Mouse (Mus musculus) left cerebral cortex, postnatal 25 days (tissue): ENCODE results near the gene Nemf. TPM values are rescaled to one million over a fixed set of nuclear protein-coding genes. Genes with fewer than 3 reads are reported as not detected.
A peak's percentile ranks its signal among the peaks of the same experiment; 100 is the strongest.

Experiments used
- DNase-seq, 2 experiments: peaks; one replicate each; pipeline ENCODE4 v3.0.0; 2022; ENCODE audit warnings: low spot score in 2 of 2, mixed read lengths in 1 of 2
- intact Hi-C: fragments of 180-260 bp; cut with DNase I; formaldehyde crosslinking; loops from one replicate; pipeline ENCODE4 v1.15.1; 2025
- microRNA-seq, 2 experiments: library from miRNA; unstranded; fragments of <30 nt; microRNA quantifications; one replicate each; pipeline ENCODE4 v1.2.0; 2022
- total RNA-seq, 2 experiments: library from RNA; stranded (reverse); gene quantifications; 2 replicates each; pipeline ENCODE4 v1.2.3; 2021

The Nemf gene
- total RNA-seq, 2 experiments from 2014 or later, result 46.0 to 46.6 TPM

DNA sequence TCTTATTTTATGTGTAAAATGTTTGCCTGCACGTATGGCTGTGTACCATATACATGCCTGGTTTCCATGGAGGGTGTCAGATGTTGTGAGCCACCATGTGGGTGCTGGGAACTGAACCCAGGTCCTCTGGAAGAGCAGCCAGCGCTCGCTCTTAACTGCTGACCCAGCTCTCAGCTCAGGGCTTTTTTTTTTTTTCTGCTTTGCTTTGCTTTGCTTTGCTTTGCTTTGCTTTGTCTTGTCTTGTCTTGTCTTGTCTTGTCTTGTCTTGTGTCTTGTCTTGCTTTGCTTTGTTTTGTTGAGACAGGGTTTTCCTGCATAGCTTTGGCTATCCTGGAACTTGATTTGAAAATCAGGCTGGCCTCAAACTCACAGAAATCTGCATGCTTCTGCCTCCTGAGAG, 76.0 kb downstream of the Nemf start:
- intact Hi-C loops, result no loop called here
- DNase-seq, result no peak

DNA sequence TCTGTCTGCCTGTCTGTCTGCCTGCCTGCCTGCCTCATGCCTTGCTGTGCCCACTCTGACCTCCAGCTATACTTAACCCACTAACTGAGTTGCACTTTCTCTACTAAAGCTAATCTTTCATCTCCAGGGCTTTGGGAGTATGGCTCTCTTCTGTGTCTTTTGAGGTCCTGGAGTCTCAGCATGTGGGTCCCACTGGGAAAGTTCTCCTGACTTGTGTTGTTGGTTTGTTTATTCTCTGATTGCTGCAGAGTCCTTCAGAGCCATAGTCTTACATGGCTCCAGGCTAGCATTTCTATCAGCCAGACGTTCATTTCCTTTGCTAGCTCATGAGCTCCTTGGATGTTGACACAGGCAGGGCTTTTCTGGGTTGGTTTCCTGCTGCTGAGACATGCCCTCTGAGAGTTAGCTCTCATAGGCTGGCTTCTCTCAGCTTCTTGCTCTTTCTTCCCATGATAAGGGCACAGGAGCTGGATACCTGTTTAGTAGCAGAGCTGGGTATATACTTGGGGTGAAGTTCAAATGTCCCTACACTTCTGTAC, 77.0 kb downstream of the Nemf start:
- intact Hi-C loops, result no loop called here
- DNase-seq, result no peak

DNA sequence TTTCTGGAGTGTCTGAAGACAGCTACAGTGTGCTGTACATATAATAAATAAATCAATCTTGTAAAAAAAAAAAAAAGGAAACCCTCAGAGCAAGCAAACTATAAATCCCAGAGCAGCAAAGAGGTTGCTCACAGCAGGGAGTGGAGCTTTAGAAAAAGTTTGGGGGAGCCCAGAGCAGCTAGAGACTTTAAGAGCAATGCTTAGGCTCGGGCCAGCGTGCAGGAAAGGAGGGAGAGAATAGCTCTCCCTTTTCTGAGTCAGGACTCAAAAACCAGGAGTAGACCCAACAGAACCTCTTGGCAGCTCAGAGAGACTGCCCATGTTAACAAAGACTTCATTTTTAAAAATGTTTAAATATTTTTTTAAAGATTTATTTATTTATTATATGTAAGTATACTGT, 88.0 kb downstream of the Nemf start:
- intact Hi-C loops, result no loop called here
- DNase-seq, result no peak

DNA sequence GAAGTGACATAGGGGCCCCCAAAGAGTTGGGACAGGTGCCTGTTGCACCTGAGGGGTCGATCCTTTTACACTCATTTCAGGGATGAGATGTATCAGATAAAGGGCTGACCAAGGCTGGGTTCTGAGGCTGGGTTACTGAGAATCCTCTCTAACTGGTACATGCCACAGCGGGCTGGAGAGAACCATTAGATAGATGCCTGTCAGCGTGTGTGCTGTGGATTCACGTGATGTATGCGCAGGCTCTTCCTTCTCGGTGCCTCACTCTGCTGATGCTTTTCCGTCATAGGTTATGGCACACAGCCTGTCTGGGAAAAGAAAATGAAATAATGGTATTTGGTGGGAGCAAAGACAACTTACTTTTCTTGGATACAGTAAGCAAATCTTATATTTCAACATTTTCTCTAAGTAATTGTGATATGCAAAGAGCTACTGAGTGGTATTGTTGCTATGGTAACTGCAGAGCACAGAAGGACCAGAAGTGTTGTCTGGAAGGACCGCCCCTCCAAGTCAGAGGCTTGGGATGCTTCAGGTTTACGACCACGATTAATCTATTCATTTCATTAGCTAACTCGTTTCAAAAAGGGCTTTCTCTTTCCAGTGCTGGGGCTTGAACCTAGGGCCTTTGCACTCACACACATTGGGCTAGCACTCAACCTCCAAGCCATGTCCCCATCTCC, 88.9 kb downstream of the Nemf start:
- intact Hi-C loops, result no loop called here
- peak; percentile 16 to 31 for DNase-seq

DNA sequence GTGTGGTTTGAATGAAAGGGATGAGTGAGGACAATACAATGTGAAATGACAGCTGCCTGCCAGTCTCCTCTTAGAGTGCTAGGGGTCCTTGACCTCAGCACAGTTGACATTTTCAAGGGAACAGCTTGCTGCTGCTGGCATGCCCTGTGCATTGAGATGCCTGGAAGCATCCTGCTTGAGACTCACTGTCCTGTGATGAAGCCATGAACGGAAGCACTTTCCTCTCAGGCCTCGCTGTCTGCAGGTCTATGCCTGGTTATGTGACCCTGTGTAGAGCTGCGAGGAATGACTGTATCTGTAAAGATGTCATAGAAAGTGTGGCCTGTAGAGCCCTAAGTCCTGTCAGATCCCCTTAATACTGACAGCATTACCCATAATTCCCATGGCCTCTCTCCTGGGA, 91.9 kb downstream of the Nemf start:
- DNase-seq, result no peak
- intact Hi-C loops, result no loop called here

DNA sequence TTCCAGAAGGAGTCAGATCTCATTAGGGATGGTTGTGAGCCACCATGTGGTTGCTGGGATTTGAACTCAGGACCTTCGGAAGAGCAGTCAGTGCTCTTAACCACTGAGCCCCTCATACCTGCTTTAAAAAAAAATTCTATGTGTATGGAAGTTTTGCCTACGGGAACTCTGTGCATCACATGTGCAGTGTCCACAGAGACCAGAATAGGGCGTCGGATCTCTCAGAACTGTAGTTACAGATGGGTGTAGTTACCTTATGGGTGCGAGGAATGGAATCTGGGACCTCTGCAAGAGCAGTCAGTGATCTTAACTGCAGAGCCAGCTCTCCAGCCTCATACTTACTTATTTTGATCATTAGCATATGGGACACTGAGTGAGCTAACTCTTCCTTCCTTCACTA, 94.7 kb downstream of the Nemf start:
- DNase-seq, result no peak
- intact Hi-C loops, result no loop called here

Small RNA genes within 50 kb of the gene (microRNA-seq; reads per million reads assigned to microRNA genes)
- gene Gm47299 (0 to 1.3 reads per million in 2 experiments), gene Gm47305 (0 reads per million in 2 experiments)

Other genes starting within 250 kb of the Nemf start
- 1,000 to 10,000 TPM; 1,051 to 1,052 TPM for gene Rps29, start 198.0 kb downstream of the Nemf start, total RNA-seq
- gene Lrr1, start 188.4 kb downstream of the Nemf start, total RNA-seq, result not detected
- gene Rpl36al, start 173.1 kb downstream of the Nemf start, total RNA-seq, result 100 to 1,000 TPM; 180 to 187 TPM
- 10 to 100 TPM; 26.5 to 30.4 TPM for gene Mgat2, start 173.0 kb downstream of the Nemf start, total RNA-seq
- 1 to 10 TPM; 3.8 to 5.9 TPM for gene Gm49383, start 160.1 kb downstream of the Nemf start, total RNA-seq
- gene Dnaaf2, start 158.7 kb downstream of the Nemf start, total RNA-seq, result 1 to 10 TPM; 1.2 to 1.5 TPM
- 1 to 10 TPM; 3.9 to 4.7 TPM for gene Gm49384, start 152.9 kb downstream of the Nemf start, total RNA-seq
- gene Pole2, start 129.0 kb downstream of the Nemf start, total RNA-seq, result under 1 TPM; 0.48 to 0.76 TPM
- 10 to 100 TPM; 18.8 to 20.3 TPM for gene Klhdc1, start 116.0 kb downstream of the Nemf start, total RNA-seq
- gene Klhdc2, start 60.5 kb downstream of the Nemf start, total RNA-seq, result 100 to 1,000 TPM; 131 to 141 TPM
- 10 to 100 TPM; 52.8 to 58.2 TPM for gene Arf6, start 15.0 kb upstream of the Nemf start, total RNA-seq
- gene Gm9887, start 15.3 kb upstream of the Nemf start, total RNA-seq, result 1 to 10 TPM in 1 of 2 experiments, under 1 TPM in 1; 0.96 to 1.5 TPM
- gene Vcpkmt, start 225.9 kb upstream of the Nemf start, total RNA-seq, result 10 to 100 TPM; 24.0 to 24.9 TPM